Mouse (Mus musculus): ENCODE results near the gene Bcl11a. TPM values are rescaled to one million over a fixed set of nuclear protein-coding genes. Genes with fewer than 3 reads are reported as not detected.

Bcl11a gene
- total and polyA plus RNA-seq, 3 experiments = 37.0 to 112 (median 83.8) TPM

DNA sequence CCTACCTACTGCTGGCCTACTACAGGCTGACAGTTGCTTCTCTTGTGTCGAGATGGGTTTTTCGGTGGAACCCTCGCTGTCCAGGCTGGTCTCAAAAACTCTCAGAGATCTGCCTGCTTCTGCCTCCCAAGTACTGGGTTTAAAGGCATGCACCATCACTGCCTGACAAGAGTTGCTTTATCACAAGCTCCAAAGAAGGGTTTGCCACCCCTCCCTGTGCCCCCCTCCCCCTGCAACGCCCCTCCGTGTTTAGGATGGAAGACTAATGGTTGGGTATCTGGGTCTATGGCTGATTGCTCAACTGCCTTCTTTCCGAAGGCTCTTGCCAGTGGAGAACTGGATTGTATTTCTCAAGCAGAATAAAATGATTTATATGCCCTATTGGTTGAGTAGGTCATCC lies 54.5 kb downstream of the Bcl11a start:
- H3K4me3 ChIP-seq (ENCODE audit: control insufficient read depth in 1 of 2, insufficient read depth in 1 of 2, low read depth in 2 of 2, low read length in 2 of 2) = no peak overlapping the region
- no peaks in the 10 kb centered on the region for H3K9me3 ChIP-seq (replicated peaks; ENCODE audit: insufficient read depth, low read length)
- H3K9ac ChIP-seq (ENCODE audit: control insufficient read depth, low read depth, low read length, poor library complexity, severe bottlenecking) = peak overlapping the region; percentile 52
- H3K36me3 ChIP-seq (ENCODE audit: control insufficient read depth in 1 of 2, insufficient read depth in 2 of 2, low read length in 2 of 2) = peaks cover 21 to 93% of the 10 kb centered on the region in 2 experiments
- H3K27me3 ChIP-seq (ENCODE audit: control insufficient read depth in 1 of 2, insufficient read depth in 2 of 2, low read length in 2 of 2) = no peaks in the 10 kb centered on the region
- peak; percentile 66 for DNase-seq (ENCODE audit: low read depth, low spot score)
- H3K27ac ChIP-seq (ENCODE audit: control insufficient read depth, low read depth, low read length) = peak overlapping the region; percentile 91
- peaks cover 77% of the 10 kb centered on the region for H3K79me2 ChIP-seq (ENCODE audit: control insufficient read depth, insufficient read depth, low read length, poor library complexity)
- TF ChIP-seq RAD21 (IDR thresholded peaks at IDR 0.05; ENCODE audit: low read depth, low read length) (no peak), MAZ (IDR thresholded peaks at IDR 0.05; ENCODE audit: low read depth, low read length) (0 out of 2 replicates have a peak, but pooled peaks have one; percentile 52)
- H3K4me1 ChIP-seq (ENCODE audit: control insufficient read depth in 1 of 2, insufficient read depth in 2 of 2, low read length in 2 of 2) = peaks cover 73 to 91% of the 10 kb centered on the region in 2 experiments

DNA sequence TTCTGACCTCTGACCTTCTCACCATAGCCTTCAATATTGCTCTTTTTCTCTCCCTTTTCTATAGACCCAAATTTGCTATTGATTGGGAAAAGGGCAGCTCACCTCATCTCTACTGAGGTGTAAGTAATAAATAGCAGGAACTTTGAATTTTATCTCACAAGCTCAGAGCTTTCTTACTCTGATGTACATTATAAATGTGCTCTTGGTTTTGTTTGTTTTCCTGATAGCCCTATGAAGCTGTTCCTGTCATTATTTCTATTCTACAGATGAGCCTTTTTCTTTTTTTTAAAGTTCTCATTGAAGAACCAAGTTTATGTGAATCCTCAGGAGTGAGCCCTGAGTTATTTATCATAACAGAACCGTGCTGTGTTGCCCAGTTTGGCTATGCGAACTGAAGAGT lies 55.0 kb downstream of the Bcl11a start:
- Histone ChIP-seq H3K79me2 (ENCODE audit: control insufficient read depth, insufficient read depth, low read length, poor library complexity) (peaks cover 77% of the 10 kb centered on the region), H3K27me3 (ENCODE audit: control insufficient read depth in 1 of 2, insufficient read depth in 2 of 2, low read length in 2 of 2) (no peaks in the 10 kb centered on the region), H3K4me1 (ENCODE audit: control insufficient read depth in 1 of 2, insufficient read depth in 2 of 2, low read length in 2 of 2) (peaks cover 74 to 91% of the 10 kb centered on the region in 2 experiments), H3K9me3 (replicated peaks; ENCODE audit: insufficient read depth, low read length) (no peaks in the 10 kb centered on the region), H3K9ac (ENCODE audit: control insufficient read depth, low read depth, low read length, poor library complexity, severe bottlenecking) (peak overlapping the region; percentile 37), H3K27ac (ENCODE audit: control insufficient read depth, low read depth, low read length) (peak overlapping the region; percentile 91), H3K36me3 (ENCODE audit: control insufficient read depth in 1 of 2, insufficient read depth in 2 of 2, low read length in 2 of 2) (peaks cover 23 to 93% of the 10 kb centered on the region in 2 experiments), H3K4me3 (ENCODE audit: control insufficient read depth in 1 of 2, insufficient read depth in 1 of 2, low read depth in 2 of 2, low read length in 2 of 2) (no peak overlapping the region)
- no peak for DNase-seq (ENCODE audit: low read depth, low spot score)
- TF ChIP-seq RCOR1 (IDR thresholded peaks at IDR 0.05; ENCODE audit: low read depth, low read length) (0 out of 2 replicates have a peak, but pooled peaks have one; percentile 45), ZMIZ1 (IDR thresholded peaks at IDR 0.05; ENCODE audit: low read depth, low read length) (no peak), GABPA (IDR thresholded peaks at IDR 0.05; ENCODE audit: low read depth, low read length) (no peak), NRF1 (IDR thresholded peaks at IDR 0.05; ENCODE audit: insufficient read depth, low read depth, low read length, poor library complexity, severe bottlenecking) (no peak), USF1 (IDR thresholded peaks at IDR 0.05; ENCODE audit: low read depth, low read length) (no peak), SIN3A (IDR thresholded peaks at IDR 0.05; ENCODE audit: low read length) (peak; percentile 81), USF2 (IDR thresholded peaks at IDR 0.05; ENCODE audit: borderline replicate concordance in 1 of 2, insufficient read depth in 1 of 2, low read depth in 1 of 2, low read length in 2 of 2) (no peak), MYC (IDR thresholded peaks at IDR 0.05; ENCODE audit: low read depth, low read length) (peak; percentile 68; the same call in 1 of the 2 replicates), E2F4 (IDR thresholded peaks at IDR 0.05; ENCODE audit: borderline replicate concordance, low read depth, low read length) (no peak), TCF12 (IDR thresholded peaks at IDR 0.05; ENCODE audit: low read depth, low read length) (peak; percentile 85), MAFK (IDR thresholded peaks at IDR 0.05; ENCODE audit: borderline replicate concordance, low read depth, low read length) (no peak), POLR2AphosphoS2 (IDR thresholded peaks at IDR 0.05; ENCODE audit: low read length) (no peak; the same call in 1 of the 2 replicates), MXI1 (IDR thresholded peaks at IDR 0.05; ENCODE audit: low read depth, low read length) (no peak), SMC3 (IDR thresholded peaks at IDR 0.05; ENCODE audit: low read depth, low read length) (no peak), CHD1 (IDR thresholded peaks at IDR 0.05; ENCODE audit: low read depth, low read length) (no peak), ETS1 (IDR thresholded peaks at IDR 0.05; ENCODE audit: low read depth, low read length) (peak; percentile 73; the same call in 1 of the 2 replicates), MEF2A (IDR thresholded peaks at IDR 0.05; ENCODE audit: extremely low read depth, insufficient replicate concordance, low read depth, low read length, poor library complexity, severe bottlenecking) (no peak), EP300 (IDR thresholded peaks at IDR 0.05; ENCODE audit: low read depth in 1 of 2, low read length in 2 of 2) (peak; percentile 88 to 94), TAL1 (IDR thresholded peaks at IDR 0.05; ENCODE audit: low read length) (peak; percentile 82), GATA1 (IDR thresholded peaks at IDR 0.05; ENCODE audit: low read depth, low read length) (peak; percentile 83), UBTF (IDR thresholded peaks at IDR 0.05; ENCODE audit: borderline replicate concordance, insufficient read depth, low read depth, low read length) (no peak), HCFC1 (IDR thresholded peaks at IDR 0.05; ENCODE audit: low read depth, low read length) (no peak), ZNF384 (IDR thresholded peaks at IDR 0.05; ENCODE audit: low read depth, low read length) (peak; percentile 86), ZKSCAN1 (IDR thresholded peaks at IDR 0.05; ENCODE audit: low read depth, low read length) (no peak), MAX (IDR thresholded peaks at IDR 0.05; ENCODE audit: low read length) (no peak), KAT2A (conservative IDR thresholded peaks at IDR 0.05; ENCODE audit: low read depth, low read length) (no peak), POLR2A (IDR thresholded peaks at IDR 0.05; ENCODE audit: control insufficient read depth in 1 of 2, insufficient read depth in 1 of 2, low read depth in 1 of 2, low read length in 2 of 2, poor library complexity in 1 of 2) (no peak; a peak in 1 of 4 replicates)

Data from MEL (cell line).